Mouse (Mus musculus) E14TG2a.4 (cell line): ENCODE measurements around the gene Glra4.

Source experiments
- CTCF ChIP-seq: conservative IDR thresholded peaks from 2 replicates; pipeline ENCODE4 v1.5.1; 2014; ENCODE audit warnings: low read length
- NANOG ChIP-seq: IDR thresholded peaks from 2 replicates; pipeline ENCODE4 v1.6.1; 2014; ENCODE audit warnings: borderline replicate concordance, low read length, mixed read lengths

DNA sequence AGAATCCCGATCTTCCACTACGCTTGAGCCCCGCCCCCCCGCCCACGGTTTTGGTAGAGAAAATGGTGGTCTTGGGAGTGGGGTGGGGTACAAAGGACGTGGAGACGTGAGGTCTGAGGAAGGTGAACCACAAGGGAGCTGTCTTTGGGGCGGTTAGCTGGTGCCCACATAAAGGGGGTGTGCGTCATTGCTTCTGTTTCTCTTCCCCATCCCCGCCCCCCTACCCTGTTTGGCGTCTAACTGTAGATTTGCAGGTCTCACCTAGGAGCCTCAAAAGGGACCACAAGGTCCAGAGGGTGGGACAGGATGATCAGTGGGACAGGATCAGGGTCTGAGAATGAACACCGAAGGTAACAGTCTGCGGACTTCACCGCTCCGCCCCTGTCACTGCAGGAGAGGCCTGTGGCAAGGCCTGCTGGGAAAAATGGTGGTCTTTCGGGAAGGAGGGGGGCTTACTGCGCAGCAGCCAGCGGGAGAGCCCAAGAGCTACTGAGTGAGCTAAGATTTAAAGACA is 71.7 kb downstream of the Glra4 start:
- no peak for TF ChIP-seq CTCF
- no peak for TF ChIP-seq NANOG
